Mouse (Mus musculus) spleen, adult 2 months (tissue): ENCODE results near the gene Atp8a2. TPM values are rescaled to one million over a fixed set of nuclear protein-coding genes. Genes with fewer than 3 reads are reported as not detected.

ENCODE experiments used
- DNase-seq, 2 experiments: peaks; one replicate each; pipeline versions ENCODE4 v3.0.0 to v3.0.0-alpha.2; 2012 to 2021; ENCODE audit warnings: low spot score in 2 of 2, low read depth in 1 of 2
- H3K27ac ChIP-seq: fragments of 200-500 bp; 2 replicates; pipeline ENCODE4 v1.5.1; 2012; ENCODE audit warnings: low read length, inconsistent platforms; ENCODE audit not compliant: insufficient read depth
- H3K27me3 ChIP-seq: fragments of 200-500 bp; 2 replicates; pipeline ENCODE4 v1.6.1; 2012; ENCODE audit warnings: mild to moderate bottlenecking, moderate library complexity, low read length, inconsistent platforms; ENCODE audit not compliant: control insufficient read depth, insufficient read depth
- H3K36me3 ChIP-seq: fragments of 200-500 bp; 2 replicates; pipeline ENCODE4 v1.6.1; 2012; ENCODE audit warnings: mild to moderate bottlenecking, low read length, inconsistent platforms; ENCODE audit not compliant: control insufficient read depth, insufficient read depth
- H3K4me1 ChIP-seq: fragments of 200-500 bp; 2 replicates; pipeline ENCODE4 v1.6.1; 2011; ENCODE audit warnings: inconsistent platforms; ENCODE audit not compliant: control insufficient read depth, insufficient read depth, insufficient read length
- H3K4me3 ChIP-seq: fragments of 200-500 bp; 2 replicates; pipeline ENCODE4 v1.5.1; 2011; ENCODE audit warnings: mild to moderate bottlenecking, inconsistent platforms; ENCODE audit not compliant: insufficient read depth, insufficient read length; ENCODE audit errors: extremely low read depth
- CTCF ChIP-seq: fragments of 200-500 bp; IDR thresholded peaks from 2 replicates; pipeline ENCODE4 v1.5.1; 2011; ENCODE audit warnings: mild to moderate bottlenecking, inconsistent platforms; ENCODE audit not compliant: insufficient read depth, insufficient read length, insufficient replicate concordance; ENCODE audit errors: extremely low read depth
- POLR2A ChIP-seq: fragments of 200-500 bp; IDR thresholded peaks from 2 replicates; pipeline ENCODE4 v1.6.1; 2011; ENCODE audit warnings: low read depth, low read length, inconsistent platforms
- WGBS: fragments of 180-500 bp; shearing (Covaris S2); methylation state at CpG from one replicate; pipeline ENCODE4 v1.1.7; 2018; 5-methylcytosine and 5-hydroxymethylcytosine counted together
- polyA plus RNA-seq: library from polyadenylated mRNA; depleted of rRNA; stranded (reverse); fragments of >200 nt; gene quantifications from 2 replicates; pipeline ENCODE4 v1.2.3, GENCODE M21; 2012

Gene Atp8a2
- polyA plus RNA-seq, 1 experiment = 0.32 TPM

DNA sequence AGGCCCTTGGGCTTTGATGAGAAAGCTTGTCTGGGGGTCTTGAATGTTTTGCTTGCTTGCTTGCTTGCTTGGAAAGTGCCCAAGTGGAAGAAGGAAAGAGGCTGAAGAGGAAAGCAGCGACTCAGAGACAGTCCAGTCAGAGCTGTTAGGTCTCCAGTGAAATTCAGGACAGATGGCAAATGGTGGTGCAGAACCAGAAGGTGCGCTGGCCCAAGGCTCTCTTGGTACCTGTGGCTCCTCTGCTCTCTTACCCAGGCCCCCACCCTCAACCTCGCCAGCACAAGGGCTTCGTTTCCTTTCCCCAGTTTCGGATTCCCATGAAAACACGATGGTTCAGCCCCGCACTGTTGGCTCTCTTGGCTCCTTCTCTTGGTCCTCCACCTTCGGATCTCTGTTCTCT is 304.9 kb downstream of the Atp8a2 start:
- no peak overlapping the region for H3K4me3 ChIP-seq
- WGBS = 83% methylated on average over 8 of the region's 8 CpGs
- no peak for DNase-seq
- no peak for TF ChIP-seq CTCF
- no peak for TF ChIP-seq POLR2A
- H3K36me3 ChIP-seq = no peaks in the 10 kb centered on the region
- no peak overlapping the region for H3K27ac ChIP-seq
- H3K27me3 ChIP-seq = no peaks in the 10 kb centered on the region
- no peaks in the 10 kb centered on the region for H3K4me1 ChIP-seq

DNA sequence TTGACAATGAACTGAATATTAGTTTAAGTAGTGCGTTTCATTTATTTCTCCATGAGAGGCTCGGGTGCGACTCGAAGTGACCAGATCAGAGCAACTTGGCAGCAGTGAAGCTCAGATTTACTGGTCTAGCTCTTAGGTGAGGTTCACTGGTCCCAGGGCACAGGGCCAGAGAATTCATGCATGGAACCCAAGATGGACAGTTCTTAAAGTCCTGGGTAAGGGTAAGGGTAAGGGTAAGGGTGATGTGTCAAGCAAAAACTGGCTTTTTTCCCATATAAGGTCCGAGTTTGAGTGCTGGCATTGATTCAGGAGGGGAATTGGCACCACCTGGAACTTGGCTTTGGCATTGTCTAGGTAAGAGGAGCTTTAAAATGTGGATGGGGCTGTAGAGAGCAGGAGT is 305.5 kb downstream of the Atp8a2 start:
- Histone ChIP-seq H3K4me3 (no peak overlapping the region), H3K27ac (no peak overlapping the region), H3K27me3 (no peaks in the 10 kb centered on the region), H3K36me3 (no peaks in the 10 kb centered on the region), H3K4me1 (no peaks in the 10 kb centered on the region)
- WGBS = 90% methylated on average over 5 of the region's 5 CpGs
- no peak for DNase-seq
- TF ChIP-seq POLR2A = no peak
- TF ChIP-seq CTCF = no peak

DNA sequence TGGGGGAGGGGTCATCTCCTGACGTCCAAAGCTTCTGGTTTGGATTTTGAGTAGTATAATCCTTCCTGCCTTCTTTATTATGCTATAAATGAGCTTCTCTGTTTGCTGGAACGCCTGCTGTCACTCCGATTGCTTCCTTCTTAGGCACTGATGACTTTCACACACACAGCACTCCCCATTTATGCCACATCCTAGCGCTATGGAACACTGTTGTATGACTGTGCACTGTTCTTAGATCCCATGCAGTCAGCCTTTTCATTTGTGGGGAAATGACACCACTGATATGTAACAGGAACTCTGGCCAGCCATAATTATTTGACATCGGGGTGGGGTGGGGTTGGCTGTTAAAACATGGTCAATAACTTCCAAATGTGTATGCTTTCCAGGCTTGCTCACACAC is 306.2 kb downstream of the Atp8a2 start:
- DNase-seq = no peak
- 69% methylated on average over 5 of the region's 5 CpGs for WGBS
- Histone ChIP-seq H3K4me1 (no peaks in the 10 kb centered on the region), H3K27ac (no peak overlapping the region), H3K27me3 (no peaks in the 10 kb centered on the region), H3K36me3 (no peaks in the 10 kb centered on the region), H3K4me3 (no peak overlapping the region)
- TF ChIP-seq POLR2A = no peak
- no peak for TF ChIP-seq CTCF

DNA sequence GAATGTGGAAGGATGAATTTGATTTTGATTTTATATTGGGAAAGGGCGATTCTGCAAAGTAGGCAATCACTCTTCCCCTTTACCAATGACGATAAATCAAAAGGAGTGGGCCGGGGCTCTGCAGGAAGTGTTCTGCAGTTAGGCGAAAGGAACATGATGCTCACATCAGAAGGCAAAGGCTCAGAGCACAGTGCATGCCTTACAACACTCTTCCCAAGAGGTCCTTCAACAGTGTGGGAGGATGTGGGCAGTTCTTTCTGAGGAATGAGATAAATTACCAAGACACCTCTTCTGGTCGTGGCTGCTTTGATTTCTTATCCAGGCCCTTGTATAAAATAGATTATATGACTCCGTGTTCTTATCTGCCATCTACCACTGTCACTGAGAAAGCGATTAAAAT is 306.9 kb downstream of the Atp8a2 start:
- Histone ChIP-seq H3K4me3 (no peak overlapping the region), H3K27ac (no peak overlapping the region), H3K4me1 (no peaks in the 10 kb centered on the region), H3K27me3 (no peaks in the 10 kb centered on the region), H3K36me3 (no peaks in the 10 kb centered on the region)
- DNase-seq = no peak
- no peak for TF ChIP-seq POLR2A
- WGBS = 29% methylated on average over 7 of the region's 7 CpGs

DNA sequence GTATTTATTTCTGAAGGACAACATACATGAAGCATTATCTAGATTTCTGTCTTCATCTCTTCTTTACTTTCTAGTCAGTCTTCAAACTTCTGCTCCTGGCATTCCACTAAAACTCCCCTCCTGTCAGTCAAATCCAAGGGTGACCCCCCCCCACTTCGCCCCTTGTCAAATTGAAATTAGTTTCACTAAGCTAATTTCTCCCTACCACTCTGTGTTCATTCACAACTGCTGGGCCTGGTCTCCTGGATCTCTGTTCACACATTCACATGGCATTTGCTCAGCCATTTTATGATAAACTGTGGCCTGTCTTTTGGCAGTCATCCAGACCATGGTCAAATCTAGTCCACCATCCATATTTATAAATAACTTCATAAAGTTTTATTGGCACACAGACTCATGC is 308.5 kb downstream of the Atp8a2 start:
- TF ChIP-seq CTCF (no peak), POLR2A (no peak)
- H3K4me1 ChIP-seq = no peaks in the 10 kb centered on the region
- no peak overlapping the region for H3K27ac ChIP-seq
- WGBS = 100% methylated on average over 1 of the region's 1 CpGs
- no peaks in the 10 kb centered on the region for H3K36me3 ChIP-seq
- no peak for DNase-seq
- H3K27me3 ChIP-seq = no peaks in the 10 kb centered on the region
- no peak overlapping the region for H3K4me3 ChIP-seq

DNA sequence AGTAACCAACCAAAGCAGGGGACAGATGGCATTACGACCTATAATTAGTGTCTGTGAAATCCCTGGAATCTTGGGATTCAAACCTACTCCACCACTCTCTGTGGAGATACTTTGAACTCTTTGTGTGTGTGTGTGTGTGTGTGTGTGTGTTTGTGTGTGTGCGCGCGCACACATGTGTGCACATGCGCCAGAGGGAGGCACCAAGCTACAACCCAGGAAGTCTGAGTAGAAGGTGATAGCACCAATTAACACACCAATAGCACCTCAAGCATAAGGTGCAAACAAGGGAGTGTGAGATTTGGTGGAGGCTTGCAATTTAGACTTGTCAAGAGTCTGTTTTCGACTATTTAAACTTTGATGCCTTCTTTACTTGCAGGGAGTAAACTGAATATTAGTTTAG is 308.9 kb downstream of the Atp8a2 start:
- no peak for TF ChIP-seq CTCF
- Histone ChIP-seq H3K4me3 (no peak overlapping the region), H3K36me3 (no peaks in the 10 kb centered on the region), H3K4me1 (no peaks in the 10 kb centered on the region), H3K27ac (no peak overlapping the region), H3K27me3 (no peaks in the 10 kb centered on the region)
- DNase-seq = no peak
- WGBS = 76% methylated on average over 6 of the region's 6 CpGs

DNA sequence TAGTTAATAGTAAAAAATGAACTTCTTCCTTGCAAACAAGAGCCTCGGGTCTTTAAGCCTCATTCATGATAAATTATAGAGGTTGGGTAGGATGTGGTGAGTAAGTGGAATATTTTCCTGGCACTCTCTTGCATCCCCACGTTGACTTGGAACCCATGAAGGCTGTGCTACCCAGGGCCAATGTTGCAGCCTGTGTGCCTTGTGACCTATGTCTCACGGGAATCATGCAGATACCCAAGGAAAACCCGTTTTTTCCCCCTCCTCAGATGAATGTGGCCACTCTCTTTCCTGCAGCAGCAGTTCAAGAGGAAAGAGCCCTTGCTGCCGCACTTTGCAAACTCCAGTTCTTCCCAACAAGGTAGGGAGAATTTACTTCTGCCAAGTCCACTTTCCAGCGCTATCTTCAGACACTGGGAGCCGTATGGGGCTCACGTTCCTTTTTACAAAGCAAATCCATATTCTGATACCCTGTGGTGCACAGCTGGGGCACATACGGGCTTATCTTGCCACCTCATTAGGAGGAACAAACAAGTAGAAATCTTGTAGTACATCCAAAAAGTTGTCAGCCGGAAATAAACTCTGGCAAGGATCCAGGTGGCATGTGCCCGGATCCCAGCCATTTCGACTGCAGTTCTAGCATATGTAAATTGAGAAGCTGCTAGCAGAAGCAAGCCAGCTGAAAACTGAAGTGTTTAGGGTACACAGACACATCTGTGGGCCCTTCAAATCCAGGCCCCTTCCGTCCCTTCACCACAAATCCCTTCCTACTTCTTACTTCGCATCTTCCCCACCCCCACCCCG is 309.7 kb downstream of the Atp8a2 start:
- TF ChIP-seq POLR2A = no peak
- TF ChIP-seq CTCF = no peak
- WGBS = 21% methylated on average over 15 of the region's 15 CpGs
- Histone ChIP-seq H3K4me1 (no peaks in the 10 kb centered on the region), H3K27me3 (no peaks in the 10 kb centered on the region), H3K36me3 (no peaks in the 10 kb centered on the region), H3K27ac (no peak overlapping the region), H3K4me3 (no peak overlapping the region)
- DNase-seq = no peak
